Mouse (Mus musculus) heart, adult 2 months (tissue): Measurements from ENCODE around the gene Pcbp1.

Experiments used
- CTCF ChIP-seq: fragments of 200-600 bp; IDR thresholded peaks from 2 replicates; pipeline ENCODE4 v1.8.1; 2022; ENCODE audit warnings: antibody characterized with exemption, mild to moderate bottlenecking, moderate library complexity
- EP300 ChIP-seq: fragments of 200-500 bp; IDR thresholded peaks from 2 replicates; pipeline ENCODE4 v1.6.1; 2011; ENCODE audit warnings: low read depth, low read length, control low read depth; ENCODE audit not compliant: insufficient read depth
- POLR2A ChIP-seq: fragments of 200-500 bp; IDR thresholded peaks from 2 replicates; pipeline ENCODE4 v1.6.1; 2011; ENCODE audit warnings: mild to moderate bottlenecking, low read depth, low read length, control low read depth; ENCODE audit not compliant: insufficient read depth

DNA sequence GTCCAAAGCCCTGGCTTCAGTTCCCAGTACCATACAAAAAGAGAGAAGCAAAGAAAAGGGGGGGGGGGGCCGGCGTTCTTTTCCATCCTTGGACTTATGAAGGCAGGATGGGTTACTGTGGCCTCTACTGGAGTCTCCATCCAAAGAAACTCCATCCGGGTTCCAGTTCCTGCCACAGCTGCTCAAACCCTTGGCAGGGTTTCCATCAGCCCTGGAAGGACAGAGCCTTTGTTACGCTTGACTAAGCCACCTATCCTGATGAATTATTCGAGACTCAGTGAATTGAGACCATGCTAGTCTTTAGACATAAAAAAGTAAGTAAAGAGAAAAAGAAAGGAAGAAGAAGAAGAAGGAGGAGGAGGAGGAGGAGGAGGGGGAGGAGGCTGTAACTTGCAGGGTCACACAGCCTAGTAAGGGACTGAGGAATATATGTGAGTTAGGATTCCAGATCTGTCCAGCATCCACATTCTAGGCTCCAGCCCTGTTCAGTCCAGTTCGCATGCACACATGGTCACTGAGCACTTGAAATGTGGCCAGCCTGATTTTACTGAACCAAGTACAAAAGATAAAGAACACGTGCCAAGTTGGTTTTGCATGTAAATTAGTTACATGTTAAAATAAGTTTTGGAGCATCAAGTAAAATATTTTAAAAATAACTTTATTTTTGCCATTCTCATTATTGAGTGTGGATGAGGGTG is 40.0 kb downstream of the Pcbp1 start:
- no peak for TF ChIP-seq CTCF
- TF ChIP-seq POLR2A, result no peak
- TF ChIP-seq EP300, result no peak
